Mouse (Mus musculus): ENCODE data around the gene Cpeb1.

DNA sequence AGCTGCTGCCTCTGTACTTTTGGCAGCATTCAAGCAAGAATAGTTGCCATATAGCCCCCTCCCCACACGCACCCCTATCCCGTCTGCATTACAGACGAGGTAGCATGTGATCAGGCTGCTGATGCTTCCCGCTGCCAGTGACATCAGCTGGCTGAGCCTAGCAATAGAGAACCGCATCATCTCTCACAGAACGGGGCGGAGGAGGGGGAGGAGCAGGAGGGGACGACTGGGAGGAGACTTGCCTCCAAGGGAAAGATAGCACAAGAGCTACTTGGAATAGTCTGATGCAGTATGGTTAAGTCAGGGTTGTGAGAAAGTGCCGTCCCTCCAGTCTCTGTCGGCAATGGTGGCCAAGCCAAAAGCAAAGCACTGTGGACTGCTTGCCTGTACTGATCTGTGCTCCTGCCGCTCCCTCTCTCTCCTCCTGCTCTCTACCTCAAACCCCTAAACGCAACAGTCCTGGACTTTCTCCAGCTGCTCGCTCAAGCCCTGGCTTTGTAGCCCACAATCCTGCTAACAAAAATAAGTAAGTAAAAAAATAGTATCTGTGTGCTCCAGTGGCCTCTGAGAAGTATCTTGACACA is 82.8 kb downstream of the Cpeb1 start:
- TF ChIP-seq TAL1 (IDR thresholded peaks at IDR 0.05; ENCODE audit: low read length) = no peak
- TF ChIP-seq GATA1 (IDR thresholded peaks at IDR 0.05; ENCODE audit: low read length) = no peak
